Mouse (Mus musculus) C2C12 (cell line): ENCODE results near the gene Gosr1. TPM values are rescaled to one million over a fixed set of nuclear protein-coding genes. Genes with fewer than 3 reads are reported as not detected.
"Not testable (repeated sequence)": the region's sequence is repeated elsewhere in the genome, so short reads cannot be mapped to it uniquely, and the experiment has no call there.

Experiments used
- H3K27me3 ChIP-seq: one replicate; pipeline ENCODE4 v1.6.1; 2011; ENCODE audit not compliant: control insufficient read depth, insufficient read depth, insufficient read length
- H3K36me3 ChIP-seq: one replicate; pipeline ENCODE4 v1.6.1; 2011; ENCODE audit not compliant: control insufficient read depth, insufficient read depth
- H3K4me3 ChIP-seq: one replicate; pipeline ENCODE4 v1.5.1; 2011; ENCODE audit warnings: mild to moderate bottlenecking, control low read depth; ENCODE audit not compliant: poor library complexity, insufficient read depth, severe bottlenecking
- H3K79me2 ChIP-seq: one replicate; pipeline ENCODE4 v1.6.1; 2011; ENCODE audit not compliant: control insufficient read depth, insufficient read depth
- H3K79me3 ChIP-seq: one replicate; pipeline ENCODE4 v1.6.1; 2011; ENCODE audit warnings: low read depth, control low read depth
- H3ac ChIP-seq: one replicate; pipeline ENCODE3; 2011; ENCODE audit warnings: low read depth; ENCODE audit not compliant: control insufficient read depth, insufficient read length
- CEBPB ChIP-seq: IDR thresholded peaks from one replicate; pipeline ENCODE4 v1.6.1; 2011; ENCODE audit warnings: low read depth, mild to moderate bottlenecking, control low read depth, moderate library complexity
- CTCF ChIP-seq: IDR thresholded peaks from one replicate; pipeline ENCODE4 v1.5.1; 2011; ENCODE audit not compliant: control insufficient read depth, insufficient read depth, insufficient read length
- FOSL1 ChIP-seq: IDR thresholded peaks from one replicate; pipeline ENCODE4 v1.8.0; 2011; ENCODE audit warnings: mild to moderate bottlenecking, low read length; ENCODE audit not compliant: poor library complexity, insufficient read depth, severe bottlenecking
- MAX ChIP-seq: IDR thresholded peaks from one replicate; pipeline ENCODE4 v1.6.1; 2011; ENCODE audit warnings: mild to moderate bottlenecking, control low read depth
- MYOD1 ChIP-seq: IDR thresholded peaks from one replicate; pipeline ENCODE4 v1.6.1; 2011; ENCODE audit warnings: low read depth; ENCODE audit not compliant: control insufficient read depth, insufficient read length
- MYOG ChIP-seq: IDR thresholded peaks from one replicate; pipeline ENCODE4 v1.6.1; 2011; ENCODE audit not compliant: control insufficient read depth, insufficient read length; ENCODE audit errors: extremely low read depth
- USF1 ChIP-seq: IDR thresholded peaks from one replicate; pipeline ENCODE4 v1.6.1; 2011; ENCODE audit warnings: low read depth, mild to moderate bottlenecking, control low read depth, moderate library complexity
- polyA plus RNA-seq: library from polyadenylated mRNA; unstranded; fragments of >200 nt; fragmentation: generic; extraction: Trizol; gene quantifications from one replicate; pipeline ENCODE4 v1.2.1, GENCODE M21; 2012; ENCODE audit warnings: missing spikeins

Gene Gosr1
- polyA plus RNA-seq, 1 experiment: 11.9 TPM

- H3K27me3 ChIP-seq: no peaks in the 10 kb centered on the region
- TF ChIP-seq MYOD1 (no peak), CTCF (no peak), MAX (no peak), CEBPB (no peak), USF1 (no peak), FOSL1 (no peak), MYOG (no peak)
- peaks cover 68% of the 10 kb centered on the region for H3K36me3 ChIP-seq
- no peak overlapping the region for H3ac ChIP-seq
- H3K79me3 ChIP-seq: no peaks in the 10 kb centered on the region
- H3K79me2 ChIP-seq: no peaks in the 10 kb centered on the region
- H3K4me3 ChIP-seq: no peak overlapping the region
These were observed 42.6 kb upstream of the Gosr1 start for GRCm38 (mm10) chr11:76806026-76806425.

- H3K4me3 ChIP-seq, H3K79me2 ChIP-seq, H3ac ChIP-seq, H3K79me3 ChIP-seq, H3K27me3 ChIP-seq: not testable (repeated sequence)
- peaks cover 74% of the 10 kb centered on the region for H3K36me3 ChIP-seq
These were observed 41.7 kb upstream of the Gosr1 start for GRCm38 (mm10) chr11:76805072-76805471.

GRCm38 (mm10) chr11:76803266-76803665, 39.9 kb upstream of the Gosr1 start:
- Histone ChIP-seq H3K27me3 (no peaks in the 10 kb centered on the region), H3K79me3 (no peaks in the 10 kb centered on the region), H3K4me3 (no peak overlapping the region), H3ac (no peak overlapping the region), H3K79me2 (no peaks in the 10 kb centered on the region), H3K36me3 (peaks cover 68% of the 10 kb centered on the region)
- TF ChIP-seq CEBPB (no peak), FOSL1 (no peak), CTCF (no peak), USF1 (no peak), MYOG (no peak)

GRCm38 (mm10) chr11:76797236-76797635, 33.9 kb upstream of the Gosr1 start:
- TF ChIP-seq MAX (no peak), CTCF (no peak), MYOG (no peak), USF1 (no peak), FOSL1 (no peak), CEBPB (no peak), MYOD1 (no peak)
- H3K4me3 ChIP-seq: no peak overlapping the region
- no peaks in the 10 kb centered on the region for H3K79me2 ChIP-seq
- H3K79me3 ChIP-seq: no peaks in the 10 kb centered on the region
- no peaks in the 10 kb centered on the region for H3K27me3 ChIP-seq
- peaks cover 52% of the 10 kb centered on the region for H3K36me3 ChIP-seq
- H3ac ChIP-seq: no peak overlapping the region

DNA sequence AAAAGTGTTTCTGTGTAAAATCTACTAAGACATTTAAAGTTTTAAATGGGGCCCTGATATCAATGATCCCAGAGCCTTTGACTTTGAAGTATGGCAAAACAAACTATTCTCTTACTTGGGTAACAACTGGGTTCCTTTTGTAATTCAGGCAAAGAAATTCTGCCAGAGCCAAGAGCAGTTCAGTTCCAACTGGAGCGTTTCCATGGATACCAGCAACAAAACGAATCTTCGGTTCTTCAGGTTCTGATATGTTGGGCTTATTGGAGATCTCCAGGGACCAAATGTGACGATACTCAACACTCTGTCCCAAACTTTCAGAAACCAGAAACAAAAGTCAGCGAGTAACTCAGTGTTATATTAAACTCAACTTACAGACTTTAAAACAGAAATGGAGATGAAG, 31.9 kb upstream of the Gosr1 start:
- H3K27me3 ChIP-seq: no peaks in the 10 kb centered on the region
- no peaks in the 10 kb centered on the region for H3K79me3 ChIP-seq
- peaks cover 49% of the 10 kb centered on the region for H3K36me3 ChIP-seq
- no peak overlapping the region for H3ac ChIP-seq
- H3K79me2 ChIP-seq: no peaks in the 10 kb centered on the region
- H3K4me3 ChIP-seq: no peak overlapping the region
- TF ChIP-seq MAX (no peak), MYOG (no peak), CTCF (no peak), USF1 (no peak), FOSL1 (no peak), MYOD1 (no peak), CEBPB (no peak)

DNA sequence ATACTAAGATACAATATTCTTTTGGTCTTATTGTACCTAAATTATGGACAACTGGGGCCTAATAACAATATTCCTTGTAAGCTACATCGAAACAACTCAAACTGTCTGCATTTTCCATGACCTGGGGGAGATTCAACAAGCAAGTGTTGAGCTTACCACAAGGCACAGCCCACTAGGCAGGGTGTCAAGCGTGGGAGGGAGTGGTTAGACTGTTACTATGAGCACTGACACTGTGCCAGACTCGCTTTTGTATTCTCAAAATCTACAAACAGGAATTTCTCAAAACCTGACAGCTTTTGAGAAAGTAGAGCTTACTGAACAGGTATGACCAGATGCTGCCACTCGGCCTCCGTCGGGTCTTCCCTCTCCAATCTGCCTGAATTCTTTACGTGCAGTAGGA, 28.0 kb upstream of the Gosr1 start:
- TF ChIP-seq CTCF: no peak
- TF ChIP-seq CEBPB: no peak
- no peak for TF ChIP-seq MYOD1
- no peak for TF ChIP-seq MYOG
- H3K79me2 ChIP-seq: no peaks in the 10 kb centered on the region
- H3K79me3 ChIP-seq: no peaks in the 10 kb centered on the region
- no peak overlapping the region for H3ac ChIP-seq
- peaks cover 51% of the 10 kb centered on the region for H3K36me3 ChIP-seq
- H3K4me3 ChIP-seq: no peak overlapping the region
- H3K27me3 ChIP-seq: no peaks in the 10 kb centered on the region
